Mouse (Mus musculus) megakaryocyte, embryonic 14.5 days (primary cell): ENCODE measurements around the gene Zswim4.

Experiments used
- FLI1 ChIP-seq: IDR thresholded peaks from 2 replicates; pipeline ENCODE4 v1.6.1; 2012; ENCODE audit warnings: low read length, inconsistent platforms, mixed read lengths
- GATA1 ChIP-seq: IDR thresholded peaks from 3 replicates; pipeline ENCODE4 v1.6.1; 2012; ENCODE audit warnings: mixed read lengths, low read length, inconsistent platforms, borderline replicate concordance

DNA sequence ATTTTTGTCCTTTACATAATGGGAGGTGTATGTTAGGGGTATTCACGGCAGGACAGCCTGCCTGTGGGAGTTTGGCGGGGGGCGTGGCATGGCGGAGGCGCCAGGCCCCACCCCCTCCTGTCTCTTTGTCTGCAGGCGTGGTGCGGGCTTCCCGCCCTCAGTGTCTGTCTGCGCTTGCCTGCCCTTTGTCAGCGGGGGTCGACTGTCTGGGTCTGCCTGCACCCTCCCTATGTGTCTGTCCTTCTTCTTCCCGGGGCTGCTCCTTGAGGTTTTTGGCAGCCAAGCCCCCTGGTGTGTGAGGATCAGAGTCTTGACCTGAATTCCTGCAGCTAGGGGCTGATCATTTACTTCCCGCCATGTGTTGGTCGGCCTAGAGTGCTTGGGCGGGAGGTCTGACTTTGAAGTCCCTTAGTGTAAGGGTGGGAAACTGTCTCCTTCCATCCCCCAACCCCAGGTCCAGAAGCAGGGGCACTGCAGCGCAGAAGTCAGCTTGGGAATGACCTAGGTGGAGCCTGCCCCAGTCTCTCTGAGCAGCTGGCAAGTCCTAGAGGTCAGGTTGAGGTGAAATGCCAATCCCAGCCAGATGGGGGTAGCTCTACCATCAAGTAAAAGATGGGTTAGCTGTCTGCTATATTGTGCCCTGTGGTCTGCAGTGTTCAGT, 56.2 kb downstream of the Zswim4 start:
- TF ChIP-seq FLI1 (no peak), GATA1 (no peak)
